Mouse (Mus musculus) thymus, postnatal 0 days (tissue): ENCODE results near the gene Marf1. TPM values are rescaled to one million over a fixed set of nuclear protein-coding genes. Genes with fewer than 3 reads are reported as not detected.
A peak's percentile ranks its signal among the peaks of the same experiment; 100 is the strongest.
"Not testable (repeated sequence)": the region's sequence is repeated elsewhere in the genome, so short reads cannot be mapped to it uniquely, and the experiment has no call there.

Experiments used
- DNase-seq: peaks from one replicate; pipeline ENCODE4 v3.0.0-alpha.2; 2015; ENCODE audit warnings: low spot score
- polyA plus RNA-seq: library from polyadenylated mRNA; unstranded; fragments of >200 nt; fragmentation: Nextera tagmentation; extraction: Ambion mirVana; gene quantifications from 2 replicates; pipeline ENCODE4 v1.2.1, GENCODE M21; 2015

Marf1 gene
- polyA plus RNA-seq, result 13.6 and 16.3 TPM in 2 replicates

- peak; percentile 89 for DNase-seq
These were observed at the start of gene Marf1, which contains the start of gene Nde1 for GRCm38 (mm10) chr16:14162988-14163416. Marf1 (minus strand) TSS chr16:14163351. Nde1 (plus strand) TSS chr16:14163275.

- no peak for DNase-seq
These were observed 35.6 kb upstream of the Marf1 start for GRCm38 (mm10) chr16:14198798-14199197.

- peak; percentile 48 for DNase-seq
These were observed 32.3 kb upstream of the Marf1 start for GRCm38 (mm10) chr16:14195427-14195826.

GRCm38 (mm10) chr16:14194164-14194950, 31.2 kb upstream of the Marf1 start:
- no peak for DNase-seq

GRCm38 (mm10) chr16:14185516-14185915, 22.4 kb upstream of the Marf1 start:
- DNase-seq, result no peak

- DNase-seq, result no peak
These were observed 20.7 kb upstream of the Marf1 start for GRCm38 (mm10) chr16:14183856-14184255.

GRCm38 (mm10) chr16:14182360-14182759, 19.2 kb upstream of the Marf1 start:
- DNase-seq, result no peak

GRCm38 (mm10) chr16:14180163-14180733, 17.1 kb upstream of the Marf1 start:
- no peak for DNase-seq

GRCm38 (mm10) chr16:14178041-14178440, 14.9 kb upstream of the Marf1 start:
- DNase-seq, result no peak

- DNase-seq, result no peak
These were observed 6.6 kb upstream of the Marf1 start for GRCm38 (mm10) chr16:14169706-14170105.

GRCm38 (mm10) chr16:14166490-14166889, 3.3 kb upstream of the Marf1 start:
- DNase-seq, result no peak

- peak; percentile 34 for DNase-seq
These were observed 580 bp upstream of the Marf1 start for GRCm38 (mm10) chr16:14163731-14164130.

- DNase-seq, result no peak
These were observed 2.2 kb downstream of the Marf1 start for GRCm38 (mm10) chr16:14160941-14161340.

- DNase-seq, result peak; percentile 81
These were observed 3.4 kb downstream of the Marf1 start for GRCm38 (mm10) chr16:14159746-14160131.

GRCm38 (mm10) chr16:14158936-14159745, 4.0 kb downstream of the Marf1 start:
- DNase-seq, result peak; percentile 99

GRCm38 (mm10) chr16:14158536-14158935, 4.6 kb downstream of the Marf1 start:
- DNase-seq, result no peak

- DNase-seq, result no peak
These were observed 6.8 kb downstream of the Marf1 start for GRCm38 (mm10) chr16:14156312-14156711.

- not testable (repeated sequence) for DNase-seq
These were observed 7.5 kb downstream of the Marf1 start for GRCm38 (mm10) chr16:14155638-14156037.

- DNase-seq, result no peak
These were observed 11.4 kb downstream of the Marf1 start for GRCm38 (mm10) chr16:14151718-14152117.

GRCm38 (mm10) chr16:14147712-14148111, 15.4 kb downstream of the Marf1 start:
- no peak for DNase-seq

- no peak for DNase-seq
These were observed 19.9 kb downstream of the Marf1 start for GRCm38 (mm10) chr16:14143298-14143697.

- DNase-seq, result no peak
These were observed 24.0 kb downstream of the Marf1 start for GRCm38 (mm10) chr16:14139106-14139505.
